Mouse (Mus musculus) hindbrain, embryonic 11.5 days (tissue): ENCODE measurements around the gene Smad6. TPM values are rescaled to one million over a fixed set of nuclear protein-coding genes. Genes with fewer than 3 reads are reported as not detected.
A peak's percentile ranks its signal among the peaks of the same experiment; 100 is the strongest.

Source experiments
- ATAC-seq: fragments of 200-750 bp; cut with Nextera tagmentation; 2 replicates; pipeline ENCODE4 v1.8.0; 2017; ENCODE audit warnings: mild to moderate bottlenecking, moderate TSS enrichment, moderate library complexity; ENCODE audit not compliant: low FRiP score
- DNase-seq: peaks from one replicate; pipeline ENCODE4 v3.0.0-alpha.2; 2015; ENCODE audit warnings: low spot score
- H3K27ac ChIP-seq: fragments of 300-500 bp; sonication (generic); 2 replicates; pipeline ENCODE4 v1.5.1; 2014; ENCODE audit warnings: mild to moderate bottlenecking, low read depth, low read length
- H3K27me3 ChIP-seq: fragments of 300-500 bp; sonication (generic); 2 replicates; pipeline ENCODE4 v1.6.1; 2014; ENCODE audit warnings: mild to moderate bottlenecking, low read length, moderate library complexity, mixed read lengths; ENCODE audit not compliant: control insufficient read depth, insufficient read depth
- H3K36me3 ChIP-seq: fragments of 300-500 bp; sonication (generic); 2 replicates; pipeline ENCODE4 v1.6.1; 2014; ENCODE audit warnings: mild to moderate bottlenecking, low read length, moderate library complexity, mixed read lengths; ENCODE audit not compliant: control insufficient read depth, insufficient read depth
- H3K4me1 ChIP-seq: fragments of 300-500 bp; sonication (generic); replicated peaks from 2 replicates; pipeline ENCODE4 v1.6.1; 2014; ENCODE audit warnings: low read length, mixed read lengths; ENCODE audit not compliant: control insufficient read depth, insufficient read depth
- H3K4me2 ChIP-seq: fragments of 300-500 bp; sonication (generic); replicated peaks from 2 replicates; pipeline ENCODE4 v1.6.1; 2014; ENCODE audit warnings: mild to moderate bottlenecking, low read depth, low read length
- H3K4me3 ChIP-seq: fragments of 300-500 bp; sonication (generic); 2 replicates; pipeline ENCODE4 v1.5.1; 2014; ENCODE audit warnings: low read depth, low read length
- H3K9ac ChIP-seq: fragments of 300-500 bp; sonication (generic); 2 replicates; pipeline ENCODE4 v1.6.1; 2014; ENCODE audit warnings: low read depth, low read length
- H3K9me3 ChIP-seq: fragments of 300-500 bp; sonication (generic); 2 replicates; pipeline ENCODE4 v1.6.1; 2016; ENCODE audit warnings: low read length; ENCODE audit not compliant: control insufficient read depth
- WGBS: fragments of 180-500 bp; shearing (Covaris S2); extraction: QIAGEN DNeasy Blood & Tissue Kit; methylation state at CpG from one replicate; pipeline ENCODE4 v1.1.7; 2014; 5-methylcytosine and 5-hydroxymethylcytosine counted together
- polyA plus RNA-seq: library from polyadenylated mRNA; unstranded; fragments of >200 nt; fragmentation: Nextera tagmentation; extraction: Ambion mirVana; gene quantifications from 2 replicates; pipeline ENCODE4 v1.2.1, GENCODE M21; 2014

Gene Smad6
- polyA plus RNA-seq, 1 experiment from 2014 or later: 5.5 TPM

DNA sequence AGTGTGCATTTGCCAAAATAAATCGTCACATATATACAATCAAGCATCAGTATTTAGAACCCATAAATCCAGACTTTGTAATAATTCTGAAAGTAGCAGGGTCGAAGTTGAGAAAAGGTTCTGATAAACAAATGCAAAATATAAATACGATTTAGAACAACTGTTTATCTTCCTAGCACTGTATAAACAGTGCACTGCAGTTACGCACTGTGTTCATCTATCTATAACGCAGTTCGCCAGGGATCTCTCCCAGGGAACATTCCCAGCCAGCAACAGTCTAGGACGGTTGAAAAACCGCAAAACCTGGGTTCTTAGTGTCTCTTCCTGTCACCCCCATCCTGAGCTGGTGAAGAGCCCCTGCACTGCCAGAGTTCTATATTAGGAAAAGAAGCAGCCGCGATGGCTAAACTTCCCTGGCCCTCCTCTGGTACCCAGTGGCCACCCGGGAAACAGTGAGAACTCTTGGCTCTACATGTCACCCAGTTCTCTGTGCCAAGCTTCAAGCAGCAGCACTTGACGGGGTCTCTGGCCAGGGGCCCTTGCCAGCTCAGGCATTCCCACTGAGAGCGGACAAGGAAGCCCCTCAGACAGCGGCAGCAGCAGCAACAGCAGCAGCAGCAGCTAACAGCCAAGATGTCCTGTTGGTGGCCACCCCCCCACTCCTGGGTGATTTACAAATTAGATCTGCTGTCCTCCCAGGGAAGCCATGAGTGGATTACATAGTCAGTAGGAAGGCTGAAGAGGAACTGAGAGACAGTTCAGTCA lies 54.3 kb downstream of the Smad6 start:
- no peaks in the 10 kb centered on the region for H3K9me3 ChIP-seq
- 83% methylated on average over 14 of the region's 14 CpGs for WGBS
- no peak overlapping the region for H3K4me2 ChIP-seq
- no peak overlapping the region for H3K4me3 ChIP-seq
- no peaks in the 10 kb centered on the region for H3K36me3 ChIP-seq
- DNase-seq (no peak), ATAC-seq (no peak)
- no peaks in the 10 kb centered on the region for H3K27me3 ChIP-seq
- H3K4me1 ChIP-seq: no peaks in the 10 kb centered on the region
- H3K9ac ChIP-seq: no peak overlapping the region
- no peak overlapping the region for H3K27ac ChIP-seq

DNA sequence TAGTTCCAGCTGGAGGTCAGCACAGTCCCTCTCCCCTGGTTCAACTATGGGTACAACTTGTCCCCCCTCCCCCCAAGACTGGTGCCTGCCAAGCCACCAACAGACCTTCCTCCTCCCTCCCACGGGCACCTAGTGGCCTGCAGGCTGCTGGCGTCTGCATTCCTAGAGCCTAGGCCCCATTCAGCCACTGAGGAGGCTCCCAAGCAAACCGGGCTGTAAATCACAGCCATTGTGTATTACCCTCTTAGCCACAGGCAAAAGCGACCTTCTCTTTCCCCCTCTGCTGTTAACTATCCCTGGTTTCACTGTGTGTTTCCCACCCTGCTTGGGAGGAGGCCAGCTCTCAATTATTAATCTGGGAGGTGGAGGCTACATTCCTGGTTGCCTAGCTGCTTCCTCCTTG lies 56.3 kb downstream of the Smad6 start:
- H3K9ac ChIP-seq: no peak overlapping the region
- H3K9me3 ChIP-seq: no peaks in the 10 kb centered on the region
- no peaks in the 10 kb centered on the region for H3K27me3 ChIP-seq
- peaks cover 5% of the 10 kb centered on the region for H3K4me1 ChIP-seq
- no peaks in the 10 kb centered on the region for H3K36me3 ChIP-seq
- DNase-seq (no peak), ATAC-seq (no peak)
- H3K27ac ChIP-seq: no peak overlapping the region
- no peak overlapping the region for H3K4me2 ChIP-seq
- 18% methylated on average over 4 of the region's 4 CpGs for WGBS
- no peak overlapping the region for H3K4me3 ChIP-seq

DNA sequence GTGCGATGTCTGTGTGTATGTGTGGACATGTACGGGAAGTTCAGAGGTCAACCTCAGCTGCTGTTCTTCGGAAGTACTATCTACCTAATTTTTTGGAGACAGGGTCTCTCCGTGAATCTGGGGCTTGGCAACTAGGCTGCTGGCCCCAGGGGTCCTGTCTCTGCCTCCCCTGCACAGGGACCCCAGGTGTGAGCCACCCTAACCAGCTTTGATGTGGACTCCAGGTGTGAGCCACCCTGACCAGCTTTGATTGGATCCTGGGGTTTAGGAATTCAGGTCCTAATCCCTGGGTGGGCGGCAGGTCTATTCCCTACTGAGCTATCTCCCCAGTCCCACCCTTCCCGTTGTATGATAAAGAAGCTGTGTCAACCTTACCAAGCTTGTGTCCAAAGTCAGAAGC lies 60.0 kb downstream of the Smad6 start:
- Histone ChIP-seq H3K4me3 (no peak overlapping the region), H3K9ac (no peak overlapping the region), H3K36me3 (no peaks in the 10 kb centered on the region), H3K27me3 (no peaks in the 10 kb centered on the region), H3K4me1 (peaks cover 18% of the 10 kb centered on the region), H3K4me2 (no peak overlapping the region), H3K9me3 (no peaks in the 10 kb centered on the region), H3K27ac (no peak overlapping the region)
- WGBS: 68% methylated on average over 6 of the region's 6 CpGs
- ATAC-seq: no peak
- DNase-seq: no peak

DNA sequence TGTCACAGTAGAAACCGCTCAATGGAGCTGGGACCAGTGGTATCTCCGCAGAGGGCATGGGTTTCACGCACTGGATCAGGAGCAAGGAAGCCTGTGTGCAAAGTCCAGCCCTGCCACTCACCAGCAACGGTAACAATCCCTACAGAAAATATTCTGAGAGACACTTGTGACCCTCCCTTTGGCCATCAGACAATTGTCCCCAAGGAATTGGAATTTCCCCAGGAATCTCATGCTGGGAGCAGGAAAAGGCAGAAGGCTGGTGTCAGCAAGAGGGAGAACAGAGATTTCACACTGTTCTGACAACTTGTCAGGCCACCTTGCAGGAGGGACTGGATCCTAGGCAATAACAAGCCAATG lies 61.1 kb downstream of the Smad6 start:
- H3K4me1 ChIP-seq: peaks cover 18% of the 10 kb centered on the region
- H3K4me3 ChIP-seq: no peak overlapping the region
- peak overlapping the region; percentile 28; the same call in 1 of the 2 replicates for H3K9ac ChIP-seq
- no peak for DNase-seq
- H3K27ac ChIP-seq: peak overlapping the region; percentile 18; the same call in 1 of the 2 replicates
- no peak for ATAC-seq
- H3K9me3 ChIP-seq: no peaks in the 10 kb centered on the region
- H3K27me3 ChIP-seq: no peaks in the 10 kb centered on the region
- H3K36me3 ChIP-seq: no peaks in the 10 kb centered on the region
- WGBS: 7% methylated on average over 4 of the region's 4 CpGs
- peak overlapping the region; percentile 25 for H3K4me2 ChIP-seq

DNA sequence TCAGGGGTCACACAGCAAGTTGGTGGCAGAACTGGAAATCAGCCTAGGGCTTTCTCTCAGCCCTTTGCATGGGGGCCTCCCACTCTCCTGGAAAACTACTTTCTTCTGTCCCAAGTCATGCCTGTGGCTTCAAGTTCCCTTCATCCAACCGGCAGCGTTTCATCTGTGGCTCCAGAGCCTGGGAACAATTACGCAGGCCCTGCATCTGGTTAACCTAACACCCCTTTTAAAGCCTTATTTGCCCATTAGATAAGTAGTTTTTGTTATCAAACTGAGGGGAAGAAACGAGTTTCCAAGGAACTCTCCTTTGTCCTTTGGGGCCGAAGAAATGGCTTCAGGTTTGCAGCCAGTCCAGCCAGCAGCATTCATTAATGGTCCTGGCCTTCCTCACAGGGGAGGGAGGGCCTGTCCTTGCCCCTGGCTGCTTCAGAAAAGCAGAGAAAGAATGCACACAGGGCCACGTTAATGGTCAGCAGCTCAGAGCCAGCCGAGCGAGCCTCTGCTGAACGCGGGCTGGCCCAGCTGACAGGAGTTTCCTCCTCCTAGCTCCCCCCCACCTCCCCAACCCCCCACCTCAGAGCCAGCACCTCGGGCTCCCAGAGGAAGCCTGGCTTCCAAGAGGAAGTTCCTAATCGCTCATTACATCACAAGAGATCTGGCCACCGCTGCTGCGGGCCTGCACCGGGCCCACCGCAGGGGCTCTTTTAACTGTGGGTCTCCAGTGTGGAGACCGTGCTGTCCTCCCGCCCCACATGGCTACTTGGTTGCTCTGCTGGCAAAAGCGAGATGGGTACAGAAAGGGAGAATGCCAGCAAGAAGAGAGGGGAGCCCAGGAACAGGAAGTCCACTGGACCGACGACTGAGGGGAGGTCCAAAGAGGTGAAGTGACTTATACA lies 61.7 kb downstream of the Smad6 start:
- ATAC-seq: peak; percentile 45; the same call in 1 of the 2 replicates
- no peaks in the 10 kb centered on the region for H3K9me3 ChIP-seq
- WGBS: 2% methylated on average over 21 of the region's 21 CpGs
- peaks cover 18% of the 10 kb centered on the region for H3K4me1 ChIP-seq
- H3K36me3 ChIP-seq: no peaks in the 10 kb centered on the region
- DNase-seq: peak; percentile 61
- H3K9ac ChIP-seq: peak overlapping the region; percentile 28
- H3K4me3 ChIP-seq: no peak overlapping the region
- H3K4me2 ChIP-seq: peak overlapping the region; percentile 25
- peak overlapping the region; percentile 24 for H3K27ac ChIP-seq
- no peaks in the 10 kb centered on the region for H3K27me3 ChIP-seq

DNA sequence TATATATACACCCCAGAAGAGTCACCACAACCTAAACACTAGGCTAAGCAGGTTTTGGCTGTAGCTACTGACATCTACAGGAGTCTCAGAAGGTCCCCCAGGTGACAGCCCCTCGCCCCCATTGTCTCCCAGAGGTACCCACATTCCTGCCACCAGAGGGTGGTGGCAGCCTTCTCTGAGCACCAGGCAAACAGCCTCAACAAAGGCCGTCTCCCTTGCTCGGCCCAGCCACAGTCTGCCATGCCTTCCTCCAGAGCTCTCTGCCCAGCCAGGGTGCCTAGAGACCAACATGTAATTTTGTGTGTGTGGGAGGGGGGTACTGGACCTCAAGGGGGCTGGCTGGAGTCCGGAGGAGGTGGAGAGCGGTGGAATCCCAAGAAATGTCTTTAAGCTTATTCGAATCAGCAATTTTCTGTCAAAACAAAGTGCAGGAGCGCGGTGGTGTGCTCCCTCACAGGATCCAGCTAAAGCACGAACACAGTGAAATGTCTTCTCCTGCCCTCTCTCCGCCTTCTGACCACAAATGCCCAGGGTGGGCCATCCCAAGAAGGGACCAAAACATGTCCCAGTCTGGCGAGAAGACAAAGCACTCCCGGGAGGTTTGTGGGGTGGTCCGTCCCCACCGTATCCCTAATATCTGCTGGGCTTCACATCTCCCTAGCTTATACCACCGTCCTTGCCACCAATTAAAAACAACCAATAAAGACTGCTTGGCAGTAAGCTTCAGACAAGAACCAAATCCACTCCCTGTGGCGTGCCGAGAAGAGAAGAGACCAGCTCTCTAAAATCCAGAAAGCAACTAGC lies 62.5 kb downstream of the Smad6 start:
- Histone ChIP-seq H3K4me2 (no peak overlapping the region), H3K4me1 (peaks cover 18% of the 10 kb centered on the region), H3K4me3 (no peak overlapping the region), H3K36me3 (no peaks in the 10 kb centered on the region), H3K9ac (peak overlapping the region; percentile 40; the same call in 1 of the 2 replicates), H3K27me3 (no peaks in the 10 kb centered on the region), H3K27ac (0 out of 2 replicates have a peak overlapping the region, but pooled peaks have one; percentile 24), H3K9me3 (no peaks in the 10 kb centered on the region)
- 20% methylated on average over 17 of the region's 17 CpGs for WGBS
- DNase-seq (peak; percentile 84), ATAC-seq (peak; percentile 53; the same call in 1 of the 2 replicates)

DNA sequence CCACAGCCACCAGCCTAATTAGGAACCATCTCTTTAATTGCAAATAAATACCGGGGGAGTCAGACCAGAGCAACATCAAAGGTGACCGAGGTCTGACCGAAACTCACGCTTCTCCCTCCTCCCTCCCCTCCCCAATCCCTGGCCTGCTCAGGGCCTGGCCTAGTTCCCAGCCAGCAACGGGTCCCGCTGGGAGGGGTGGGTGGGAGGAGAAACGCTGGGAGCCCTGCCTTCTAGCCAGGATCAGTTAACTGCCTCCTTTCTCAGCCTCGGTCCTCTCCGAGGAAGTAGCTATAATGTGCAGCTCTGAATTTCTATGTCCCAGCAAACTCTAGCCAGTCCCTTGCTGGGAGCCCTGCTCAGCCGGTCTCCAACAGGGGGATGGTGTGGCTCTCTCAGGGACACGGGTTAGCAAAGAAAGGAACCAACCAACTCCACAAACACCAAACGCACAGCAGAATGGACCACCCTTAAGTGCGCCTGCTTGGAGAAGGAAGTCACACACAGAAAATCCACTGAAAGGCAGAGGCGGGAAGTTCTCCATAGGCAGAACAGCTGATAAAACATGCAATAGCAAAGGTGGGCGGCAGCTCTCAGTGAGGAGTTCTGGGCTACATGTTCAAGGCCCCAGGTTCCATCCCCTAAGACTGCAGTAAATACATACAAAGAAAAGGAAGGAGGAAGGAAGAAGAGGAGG lies 63.4 kb downstream of the Smad6 start:
- H3K4me2 ChIP-seq: no peak overlapping the region
- no peak overlapping the region for H3K9ac ChIP-seq
- no peak for DNase-seq
- no peak overlapping the region for H3K27ac ChIP-seq
- no peak for ATAC-seq
- no peak overlapping the region for H3K4me3 ChIP-seq
- H3K27me3 ChIP-seq: no peaks in the 10 kb centered on the region
- no peaks in the 10 kb centered on the region for H3K9me3 ChIP-seq
- 19% methylated on average over 13 of the region's 15 CpGs for WGBS
- H3K4me1 ChIP-seq: peaks cover 18% of the 10 kb centered on the region
- H3K36me3 ChIP-seq: no peaks in the 10 kb centered on the region

DNA sequence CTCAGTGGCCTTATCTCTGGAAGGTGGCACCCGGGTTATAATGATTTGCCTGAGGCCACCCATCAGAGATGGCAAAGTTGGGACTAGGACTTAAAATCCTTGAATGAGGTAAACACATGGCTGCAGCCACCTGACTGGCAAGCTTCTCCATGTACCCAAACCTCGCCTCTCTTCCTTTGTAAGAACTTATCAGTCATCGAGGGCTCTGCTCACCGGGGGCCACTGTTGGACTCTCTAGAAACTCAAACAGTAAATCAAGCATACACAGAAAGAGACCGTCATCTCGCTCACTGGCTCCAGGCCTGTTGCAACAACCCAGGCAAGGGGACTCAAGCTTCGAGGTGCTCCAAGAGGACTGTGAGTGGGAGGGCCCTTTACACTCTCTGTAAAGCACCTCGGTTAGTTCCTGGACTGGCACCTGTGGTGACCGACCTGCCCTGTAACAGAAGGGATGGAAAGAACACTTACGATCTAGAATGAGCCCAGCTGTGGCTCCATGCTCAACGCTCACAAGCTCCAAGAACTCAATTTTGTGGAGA lies 64.1 kb downstream of the Smad6 start:
- WGBS: 74% methylated on average over 11 of the region's 11 CpGs
- no peak for ATAC-seq
- no peak overlapping the region for H3K4me3 ChIP-seq
- H3K36me3 ChIP-seq: no peaks in the 10 kb centered on the region
- no peak overlapping the region for H3K27ac ChIP-seq
- no peak overlapping the region for H3K9ac ChIP-seq
- H3K4me1 ChIP-seq: peaks cover 18% of the 10 kb centered on the region
- no peaks in the 10 kb centered on the region for H3K27me3 ChIP-seq
- no peak overlapping the region for H3K4me2 ChIP-seq
- no peak for DNase-seq
- H3K9me3 ChIP-seq: no peaks in the 10 kb centered on the region
